Mouse (Mus musculus): ENCODE measurements around the gene Rhof. TPM values are rescaled to one million over a fixed set of nuclear protein-coding genes. Genes with fewer than 3 reads are reported as not detected.

Gene Rhof
- total RNA-seq, 1 experiment, result 2.5 TPM

DNA sequence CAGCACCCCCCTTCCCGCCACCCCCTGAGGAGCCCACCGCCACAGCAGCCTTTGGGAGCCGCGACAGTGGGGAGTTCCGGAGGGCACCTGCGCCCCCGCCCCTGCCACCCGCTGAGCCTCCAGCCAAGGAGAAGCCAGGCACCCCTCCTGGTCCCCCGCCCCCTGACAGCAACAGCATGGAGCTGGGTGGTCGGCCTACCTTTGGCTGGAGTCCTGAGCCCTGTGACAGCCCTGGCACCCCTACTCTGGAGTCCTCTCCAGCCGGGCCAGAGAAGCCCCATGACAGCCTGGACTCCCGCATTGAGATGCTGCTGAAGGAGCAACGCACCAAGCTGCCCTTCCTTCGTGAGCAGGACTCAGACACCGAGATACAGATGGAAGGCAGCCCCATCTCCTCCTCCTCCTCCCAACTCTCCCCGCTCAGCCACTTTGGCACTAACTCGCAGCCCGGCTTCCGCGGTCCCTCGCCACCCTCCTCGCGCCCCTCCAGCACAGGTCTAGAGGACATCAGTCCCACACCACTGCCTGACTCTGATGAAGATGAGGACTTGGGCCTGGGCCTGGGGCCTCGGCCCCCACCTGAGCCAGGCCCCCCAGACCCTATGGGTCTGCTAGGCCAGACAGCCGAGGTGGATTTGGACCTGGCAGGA lies 15.7 kb upstream of the Rhof start:
- Histone ChIP-seq H3K4me1 (ENCODE audit: control insufficient read depth in 2 of 2, insufficient read depth in 2 of 2, low read length in 2 of 2, poor library complexity in 1 of 2) (peaks cover 10 to 45% of the 10 kb centered on the region in 2 experiments; a peak in 3 of 4 replicates), H3K9ac (ENCODE audit: insufficient read depth, low read depth, low read length, poor library complexity, severe bottlenecking) (no peak overlapping the region), H3K4me3 (ENCODE audit: insufficient read depth in 1 of 2, low read depth in 1 of 2, low read length in 2 of 2, poor library complexity in 1 of 2, severe bottlenecking in 1 of 2) (peak overlapping the region in 1 of 2 experiments; percentile 18; a peak in 1 of 4 replicates), H3K27ac (ENCODE audit: insufficient read depth, low read depth, low read length, poor library complexity, severe bottlenecking) (no peak overlapping the region), H3K9me3 (ENCODE audit: control insufficient read depth, insufficient read depth, low read depth, low read length) (no peaks in the 10 kb centered on the region), H3K36me3 (ENCODE audit: control insufficient read depth, insufficient read depth, low read length, poor library complexity, severe bottlenecking) (peaks cover 61% of the 10 kb centered on the region)
- no peak for DNase-seq (ENCODE audit: low read depth, low spot score)
- in situ Hi-C loops (cut with MboI; ENCODE audit: low sequenced_read_pairs in 2 of 2, unreplicated experiment in 2 of 2), result no loop called here
- TF ChIP-seq ZC3H11A (IDR thresholded peaks at IDR 0.05; ENCODE audit: borderline replicate concordance, low read depth, low read length), result no peak
- no peak for TF ChIP-seq CHD2 (IDR thresholded peaks at IDR 0.05; ENCODE audit: low read depth, low read length)
- TF ChIP-seq HCFC1 (IDR thresholded peaks at IDR 0.05; ENCODE audit: borderline replicate concordance, insufficient read depth, low read length), result no peak
- no peak for TF ChIP-seq MAFK (IDR thresholded peaks at IDR 0.05; ENCODE audit: insufficient read depth, low read depth, low read length)
- no peak for TF ChIP-seq ZNF384 (IDR thresholded peaks at IDR 0.05; ENCODE audit: low read depth, low read length)

DNA sequence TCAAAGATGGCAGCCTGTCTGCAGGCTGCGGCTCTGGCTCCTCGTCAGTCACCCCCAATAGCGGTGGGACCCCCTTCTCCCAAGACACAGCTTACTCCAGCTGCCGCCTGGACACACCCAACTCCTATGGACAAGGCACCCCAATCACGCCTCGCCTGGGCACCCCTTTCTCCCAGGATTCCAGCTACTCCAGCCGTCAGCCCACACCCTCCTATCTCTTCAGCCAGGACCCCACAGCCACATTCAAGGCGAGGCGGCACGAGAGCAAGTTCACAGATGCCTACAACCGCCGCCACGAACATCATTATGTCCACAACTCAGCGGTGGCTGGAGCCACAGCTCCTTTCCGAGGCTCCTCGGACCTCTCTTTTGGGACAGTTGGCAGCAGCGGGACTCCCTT lies 15.1 kb upstream of the Rhof start:
- no peak for DNase-seq (ENCODE audit: low read depth, low spot score)

DNA sequence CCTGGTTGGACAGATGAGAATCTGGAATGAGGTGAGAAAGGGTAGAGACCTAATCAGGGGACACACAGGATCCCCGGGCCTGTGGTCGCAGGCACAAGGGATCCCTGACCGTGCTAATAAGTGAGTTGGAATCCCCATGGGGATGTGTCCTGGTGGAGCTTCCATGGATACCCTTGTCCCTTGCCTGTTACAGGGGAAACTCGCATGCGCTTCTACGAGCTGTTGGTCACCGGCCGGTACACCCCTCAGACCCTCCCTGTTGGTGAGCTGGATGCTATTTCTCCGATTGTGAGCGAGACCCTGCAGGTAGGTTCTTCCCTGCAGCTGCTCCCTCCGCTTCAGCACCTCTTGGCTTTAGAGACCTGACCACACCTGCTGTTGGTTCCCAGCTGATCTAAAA lies 13.9 kb upstream of the Rhof start:
- H3K9ac ChIP-seq (ENCODE audit: insufficient read depth, low read depth, low read length, poor library complexity, severe bottlenecking), result no peak overlapping the region
- no peaks in the 10 kb centered on the region for H3K9me3 ChIP-seq (ENCODE audit: control insufficient read depth, insufficient read depth, low read depth, low read length)
- in situ Hi-C loops (cut with MboI; ENCODE audit: low sequenced_read_pairs in 2 of 2, unreplicated experiment in 2 of 2), result no loop called here
- H3K4me1 ChIP-seq (ENCODE audit: control insufficient read depth in 2 of 2, insufficient read depth in 2 of 2, low read length in 2 of 2, poor library complexity in 1 of 2), result peaks cover 10 to 30% of the 10 kb centered on the region in 2 experiments; a peak in 2 of 4 replicates
- H3K27ac ChIP-seq (ENCODE audit: insufficient read depth, low read depth, low read length, poor library complexity, severe bottlenecking), result no peak overlapping the region
- DNase-seq (ENCODE audit: low read depth, low spot score), result no peak
- no peak overlapping the region for H3K4me3 ChIP-seq (ENCODE audit: insufficient read depth in 1 of 2, low read depth in 1 of 2, low read length in 2 of 2, poor library complexity in 1 of 2, severe bottlenecking in 1 of 2)
- TF ChIP-seq ZNF384 (IDR thresholded peaks at IDR 0.05; ENCODE audit: low read depth, low read length) (no peak), CHD2 (IDR thresholded peaks at IDR 0.05; ENCODE audit: low read depth, low read length) (no peak), ZC3H11A (IDR thresholded peaks at IDR 0.05; ENCODE audit: borderline replicate concordance, low read depth, low read length) (no peak), MAFK (IDR thresholded peaks at IDR 0.05; ENCODE audit: insufficient read depth, low read depth, low read length) (no peak), HCFC1 (IDR thresholded peaks at IDR 0.05; ENCODE audit: borderline replicate concordance, insufficient read depth, low read length) (no peak)
- peaks cover 45% of the 10 kb centered on the region for H3K36me3 ChIP-seq (ENCODE audit: control insufficient read depth, insufficient read depth, low read length, poor library complexity, severe bottlenecking)

More for the DNA sequence above, 15.1 kb upstream of the Rhof start:
- H3K9ac ChIP-seq (ENCODE audit: insufficient read depth, low read depth, low read length, poor library complexity, severe bottlenecking), result no peak overlapping the region
- in situ Hi-C loops (cut with MboI; ENCODE audit: low sequenced_read_pairs in 2 of 2, unreplicated experiment in 2 of 2), result no loop called here
- no peak for TF ChIP-seq ZNF384 (IDR thresholded peaks at IDR 0.05; ENCODE audit: low read depth, low read length)
- no peak for TF ChIP-seq MAFK (IDR thresholded peaks at IDR 0.05; ENCODE audit: insufficient read depth, low read depth, low read length)
- TF ChIP-seq ZC3H11A (IDR thresholded peaks at IDR 0.05; ENCODE audit: borderline replicate concordance, low read depth, low read length), result no peak
- TF ChIP-seq CHD2 (IDR thresholded peaks at IDR 0.05; ENCODE audit: low read depth, low read length), result no peak
- TF ChIP-seq HCFC1 (IDR thresholded peaks at IDR 0.05; ENCODE audit: borderline replicate concordance, insufficient read depth, low read length), result no peak
- peaks cover 10 to 41% of the 10 kb centered on the region in 2 experiments; a peak in 3 of 4 replicates for H3K4me1 ChIP-seq (ENCODE audit: control insufficient read depth in 2 of 2, insufficient read depth in 2 of 2, low read length in 2 of 2, poor library complexity in 1 of 2)
- no peaks in the 10 kb centered on the region for H3K9me3 ChIP-seq (ENCODE audit: control insufficient read depth, insufficient read depth, low read depth, low read length)
- peak overlapping the region in 1 of 2 experiments; percentile 19; a peak in 1 of 4 replicates for H3K4me3 ChIP-seq (ENCODE audit: insufficient read depth in 1 of 2, low read depth in 1 of 2, low read length in 2 of 2, poor library complexity in 1 of 2, severe bottlenecking in 1 of 2)
- H3K27ac ChIP-seq (ENCODE audit: insufficient read depth, low read depth, low read length, poor library complexity, severe bottlenecking), result no peak overlapping the region
- H3K36me3 ChIP-seq (ENCODE audit: control insufficient read depth, insufficient read depth, low read length, poor library complexity, severe bottlenecking), result peaks cover 55% of the 10 kb centered on the region

DNA sequence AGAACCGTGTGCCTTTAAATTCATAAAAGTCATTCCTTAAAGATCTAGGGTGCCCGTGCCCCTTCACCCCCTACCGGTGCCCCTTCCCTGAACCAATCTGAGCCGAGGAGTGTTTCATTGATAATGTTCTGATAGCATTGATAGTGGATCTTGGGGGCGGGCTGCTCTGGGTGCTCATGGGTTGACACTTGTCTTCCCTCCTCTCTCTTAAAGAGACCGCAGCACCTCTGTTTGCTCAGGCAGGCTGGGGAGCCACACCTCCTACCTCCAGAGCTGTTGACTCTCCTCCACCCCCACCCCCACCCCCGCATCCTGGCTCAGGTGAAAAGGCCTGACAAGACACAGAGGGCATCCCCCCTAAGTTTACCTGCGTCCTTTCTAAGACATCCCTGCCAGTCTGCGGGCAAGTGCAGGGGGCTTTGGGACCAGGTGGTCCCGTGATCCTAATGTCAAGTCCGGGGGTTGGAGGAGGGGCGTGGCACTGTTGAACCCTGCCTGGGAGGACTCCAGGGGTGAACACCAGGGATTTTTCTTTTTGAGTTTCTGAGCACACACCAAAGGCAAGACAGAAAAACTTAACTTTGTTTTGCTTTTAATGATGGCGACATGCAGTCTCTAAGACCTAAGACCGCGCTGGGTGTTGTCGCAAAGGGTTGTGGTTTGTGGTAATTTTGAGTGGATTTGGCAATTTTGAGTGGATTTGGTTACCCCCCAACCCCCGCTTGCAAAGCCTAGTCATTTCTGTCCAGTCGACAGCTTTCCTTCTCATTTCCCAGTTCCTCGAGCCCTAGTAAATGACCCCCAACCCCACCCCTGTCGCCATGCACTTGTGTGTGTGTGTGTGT lies 12.5 kb upstream of the Rhof start:
- TF ChIP-seq ZNF384 (IDR thresholded peaks at IDR 0.05; ENCODE audit: low read depth, low read length), result no peak
- no peak for TF ChIP-seq ZC3H11A (IDR thresholded peaks at IDR 0.05; ENCODE audit: borderline replicate concordance, low read depth, low read length)
- no peak for TF ChIP-seq MAFK (IDR thresholded peaks at IDR 0.05; ENCODE audit: insufficient read depth, low read depth, low read length)
- TF ChIP-seq HCFC1 (IDR thresholded peaks at IDR 0.05; ENCODE audit: borderline replicate concordance, insufficient read depth, low read length), result no peak
- TF ChIP-seq CHD2 (IDR thresholded peaks at IDR 0.05; ENCODE audit: low read depth, low read length), result no peak
- peaks cover 43% of the 10 kb centered on the region for H3K36me3 ChIP-seq (ENCODE audit: control insufficient read depth, insufficient read depth, low read length, poor library complexity, severe bottlenecking)
- H3K4me1 ChIP-seq (ENCODE audit: control insufficient read depth in 2 of 2, insufficient read depth in 2 of 2, low read length in 2 of 2, poor library complexity in 1 of 2), result peaks cover 9 to 30% of the 10 kb centered on the region in 2 experiments; a peak in 2 of 4 replicates
- no peak overlapping the region for H3K27ac ChIP-seq (ENCODE audit: insufficient read depth, low read depth, low read length, poor library complexity, severe bottlenecking)
- peak overlapping the region; percentile 1 to 28; a peak in 1 of 4 replicates for H3K4me3 ChIP-seq (ENCODE audit: insufficient read depth in 1 of 2, low read depth in 1 of 2, low read length in 2 of 2, poor library complexity in 1 of 2, severe bottlenecking in 1 of 2)
- in situ Hi-C loops (cut with MboI; ENCODE audit: low sequenced_read_pairs in 2 of 2, unreplicated experiment in 2 of 2), result no loop called here
- no peak overlapping the region for H3K9ac ChIP-seq (ENCODE audit: insufficient read depth, low read depth, low read length, poor library complexity, severe bottlenecking)
- no peaks in the 10 kb centered on the region for H3K9me3 ChIP-seq (ENCODE audit: control insufficient read depth, insufficient read depth, low read depth, low read length)
- DNase-seq (ENCODE audit: low read depth, low spot score), result no peak
